Mouse (Mus musculus) natural killer cell, adult 2 months (primary cell): ENCODE measurements around the gene Gm28551.

Experiments
- DNase-seq, 2 experiments: peaks; one replicate each; pipeline ENCODE4 v3.0.0; 2022; ENCODE audit warnings: low spot score in 2 of 2

The Gm28551 gene

GRCm38 (mm10) chr1:53291197-53291596 is 61.3 kb downstream of the Gm28551 start:
- no peak for DNase-seq
